Mouse (Mus musculus): ENCODE measurements around the gene Itgb3.

The Itgb3 gene

DNA sequence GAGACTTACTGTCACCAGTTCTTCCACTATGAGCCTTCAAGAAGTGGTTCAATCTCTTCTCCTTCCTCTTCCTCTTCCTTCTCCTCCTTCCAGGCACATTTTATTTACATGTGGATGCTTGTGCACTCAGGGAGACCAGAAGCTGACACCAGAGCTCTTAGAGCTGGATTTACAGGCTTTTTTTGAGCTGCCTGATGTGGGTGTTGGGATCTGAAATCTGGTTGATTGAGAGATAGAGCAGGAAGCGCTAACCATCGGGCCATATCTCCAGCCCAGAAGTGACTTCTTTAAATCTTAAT, 25.5 kb upstream of the Itgb3 start:
- no peak for DNase-seq (ENCODE audit: low spot score in 2 of 2)

- no peak for DNase-seq (ENCODE audit: low spot score in 2 of 2)
Measured at GRCm38 (mm10) chr11:104582630-104583364, 25.0 kb upstream of the Itgb3 start.

- no peak for DNase-seq (ENCODE audit: low spot score in 2 of 2)
Measured at GRCm38 (mm10) chr11:104585495-104585894, 22.3 kb upstream of the Itgb3 start.

DNA sequence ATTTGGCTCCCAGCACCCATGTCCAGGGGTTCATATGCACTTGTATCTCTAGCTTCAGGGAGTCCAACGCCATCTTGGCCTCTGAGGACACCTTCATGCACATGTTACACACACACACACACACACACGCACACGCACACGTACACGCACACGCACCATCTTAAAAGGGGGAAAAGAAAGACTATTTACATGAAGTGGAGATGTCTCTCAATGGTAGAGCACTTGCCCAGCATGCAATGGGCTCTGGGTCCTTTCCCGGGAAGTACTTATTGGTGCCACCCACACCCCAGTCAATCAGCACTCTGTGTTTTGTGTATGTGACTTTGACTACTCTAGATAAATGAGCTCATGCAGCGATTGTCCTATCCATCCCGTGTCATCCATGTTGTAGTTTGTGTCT, 19.9 kb upstream of the Itgb3 start:
- DNase-seq (ENCODE audit: low spot score in 2 of 2), result no peak

DNA sequence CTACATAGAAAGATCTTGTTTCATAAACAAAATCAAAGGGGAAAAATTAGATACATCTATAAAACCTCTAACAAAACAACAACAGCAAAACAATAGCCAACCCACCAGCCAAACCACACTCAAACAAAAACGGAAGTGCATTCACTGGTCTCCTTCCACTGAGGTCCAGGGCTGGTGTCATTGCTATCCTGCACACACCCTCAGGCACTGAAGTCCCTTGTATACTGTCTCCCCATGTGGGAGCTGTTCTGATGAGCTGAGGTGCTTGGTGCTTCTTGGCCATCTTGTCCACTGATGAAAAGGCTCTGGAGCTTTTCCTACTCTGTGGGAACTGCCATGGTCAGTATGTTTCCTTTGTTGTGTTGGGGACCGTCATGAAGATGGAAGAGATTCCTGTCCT, 19.3 kb upstream of the Itgb3 start:
- DNase-seq (ENCODE audit: low spot score in 2 of 2), result no peak

DNA sequence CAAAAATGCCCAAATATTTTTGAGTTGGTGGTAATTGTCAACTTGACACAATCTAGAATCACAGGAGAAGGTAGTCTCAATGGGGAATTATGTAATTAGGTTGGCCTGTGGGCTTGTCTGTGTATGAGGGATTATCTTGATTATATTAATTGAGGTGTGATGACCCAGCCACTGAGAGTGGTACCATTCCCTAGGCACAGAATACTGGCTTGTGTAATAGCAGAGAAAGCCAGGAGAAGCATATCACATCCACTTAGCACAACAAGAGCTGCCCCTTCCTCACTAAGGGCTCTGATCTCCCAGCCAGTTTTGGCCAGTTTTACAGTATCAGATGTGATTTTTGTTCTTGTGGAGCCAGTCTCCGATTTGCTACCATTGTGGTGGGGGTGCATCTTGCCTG, 18.2 kb upstream of the Itgb3 start:
- no peak for DNase-seq (ENCODE audit: low spot score in 2 of 2)

DNA sequence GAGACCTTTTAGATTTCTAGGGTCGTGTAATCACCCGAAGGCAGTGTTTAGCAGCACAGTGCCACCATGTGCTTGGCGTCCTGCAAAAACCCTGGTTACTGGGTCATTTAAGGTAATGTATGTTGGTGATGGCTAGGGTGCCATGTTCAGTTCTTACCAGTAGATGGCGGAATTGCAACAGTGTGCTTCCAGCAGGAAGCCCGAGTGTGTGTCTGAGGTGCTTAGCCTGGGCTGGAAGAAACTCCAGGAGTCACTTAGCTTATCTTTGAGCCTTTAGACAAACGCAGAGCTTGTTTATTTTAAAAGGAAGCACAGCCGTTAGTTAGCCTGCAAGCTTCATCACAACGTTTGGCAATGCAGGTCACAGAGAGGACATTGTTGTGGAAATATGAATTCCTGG, 17.7 kb upstream of the Itgb3 start:
- DNase-seq (ENCODE audit: low spot score in 2 of 2), result peak; percentile 75 to 76

- DNase-seq (ENCODE audit: low spot score in 2 of 2), result no peak
Measured at GRCm38 (mm10) chr11:104592066-104592835, 15.5 kb upstream of the Itgb3 start.

DNA sequence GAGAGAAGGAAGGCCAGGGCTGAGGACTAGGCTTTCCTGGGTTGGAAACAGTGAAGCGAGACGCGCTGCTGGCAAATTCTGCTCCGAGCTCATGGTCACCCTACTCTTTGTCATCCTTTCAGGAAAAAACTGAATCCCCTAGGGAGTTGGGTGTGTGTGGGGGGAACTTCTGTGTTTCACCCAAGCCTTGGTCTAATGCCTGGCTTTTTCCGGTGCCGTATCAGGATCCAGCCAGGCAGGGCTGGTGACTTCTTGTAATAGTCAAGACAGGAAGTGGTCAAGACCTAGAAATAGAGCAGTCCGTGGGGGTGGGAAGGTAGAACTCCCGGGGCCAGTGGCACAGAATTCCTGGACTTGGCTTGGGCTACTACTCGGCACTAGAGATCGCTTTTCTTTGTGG, 11.4 kb upstream of the Itgb3 start:
- no peak for DNase-seq (ENCODE audit: low spot score in 2 of 2)

DNA sequence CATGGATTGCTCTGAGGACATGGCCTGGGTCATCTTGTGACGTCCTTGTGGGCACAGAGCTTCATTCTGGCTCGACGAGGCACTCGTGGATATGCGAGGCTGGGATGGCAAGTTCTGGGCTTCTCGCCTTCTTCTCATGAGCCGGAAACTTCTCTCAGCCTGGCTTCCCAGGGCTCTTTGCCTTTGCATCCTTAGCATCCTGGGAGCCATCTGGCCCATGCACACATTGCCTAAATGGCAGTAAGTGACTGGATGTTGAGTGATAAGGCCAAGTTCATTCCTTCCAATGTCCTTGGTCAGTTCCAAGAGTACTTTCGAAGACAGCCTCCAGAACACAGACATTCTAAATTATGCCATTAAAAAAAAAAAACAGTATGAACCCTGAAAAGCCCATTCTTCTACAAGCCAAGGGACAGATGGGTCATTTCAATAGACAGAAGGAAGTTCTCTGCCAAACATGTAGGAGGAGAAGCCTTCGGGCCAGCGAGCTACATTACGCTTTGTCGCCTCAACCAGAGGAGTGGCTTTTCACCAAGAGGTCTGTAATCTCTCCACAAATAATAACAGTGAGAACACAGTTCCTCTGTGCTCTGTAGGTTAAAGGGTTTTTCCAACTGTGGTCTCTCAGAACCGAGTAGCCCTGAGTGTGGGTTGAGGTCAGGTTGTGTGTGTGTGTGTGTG, 8.4 kb upstream of the Itgb3 start:
- DNase-seq (ENCODE audit: low spot score in 2 of 2), result no peak

DNA sequence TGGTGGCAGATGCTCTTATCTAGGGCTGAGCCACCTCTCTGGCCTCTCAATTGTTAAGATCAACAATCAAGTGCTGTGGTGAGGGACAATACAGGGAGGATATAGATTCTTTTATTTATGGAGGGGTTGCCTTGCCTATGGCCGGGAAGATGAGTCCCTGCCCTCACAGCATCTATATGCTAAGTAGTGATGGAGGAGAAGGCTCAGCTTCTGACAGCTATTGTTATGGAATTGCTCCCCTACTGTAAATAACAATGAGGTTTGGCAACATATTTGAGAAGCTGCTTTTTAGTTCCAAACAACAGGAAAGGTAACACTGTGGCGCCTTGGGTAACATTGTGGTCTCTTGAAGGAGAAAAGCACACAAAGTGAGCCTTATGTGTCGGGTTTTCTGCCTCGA, 7.1 kb upstream of the Itgb3 start:
- DNase-seq (ENCODE audit: low spot score in 2 of 2), result no peak

- DNase-seq (ENCODE audit: low spot score in 2 of 2), result no peak
Measured at GRCm38 (mm10) chr11:104604192-104604591, 3.6 kb upstream of the Itgb3 start.

GRCm38 (mm10) chr11:104608249-104608920, 585 bp downstream of the Itgb3 start:
- DNase-seq (ENCODE audit: low spot score in 2 of 2), result no peak

- DNase-seq (ENCODE audit: low spot score in 2 of 2), result no peak
Measured at GRCm38 (mm10) chr11:104609033-104609684, 1.4 kb downstream of the Itgb3 start.

- no peak for DNase-seq (ENCODE audit: low spot score in 2 of 2)
Measured at GRCm38 (mm10) chr11:104609733-104610132, 1.9 kb downstream of the Itgb3 start.

DNA sequence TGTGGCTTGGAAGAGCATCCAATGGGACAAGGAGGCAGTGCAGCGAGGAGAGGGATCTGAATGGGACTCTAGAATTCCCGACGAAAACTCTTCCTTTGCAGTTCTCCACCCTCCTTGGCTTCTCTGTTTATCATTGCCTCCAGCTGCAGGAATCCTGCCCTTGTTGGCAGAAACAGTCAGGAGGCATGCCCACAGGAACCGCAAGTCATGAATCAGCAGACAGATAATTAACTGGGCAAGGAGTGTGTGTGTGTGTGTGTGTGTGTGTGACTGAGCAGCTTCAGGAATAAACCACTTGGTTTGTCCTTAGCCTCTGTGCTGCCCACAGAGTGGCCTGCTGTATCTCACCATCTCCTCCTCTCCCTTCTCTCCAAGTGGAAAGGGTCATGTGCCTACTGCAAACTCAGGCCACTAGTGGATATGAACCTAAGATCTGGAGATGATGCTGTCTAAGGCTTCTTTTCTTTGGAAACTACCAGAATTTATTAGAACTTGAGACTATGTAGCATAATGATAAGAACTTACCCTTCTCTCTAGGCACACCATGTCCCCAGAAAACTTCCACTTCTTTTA, 3.9 kb downstream of the Itgb3 start:
- DNase-seq (ENCODE audit: low spot score in 2 of 2), result no peak

GRCm38 (mm10) chr11:104613551-104613950, 5.8 kb downstream of the Itgb3 start:
- DNase-seq (ENCODE audit: low spot score in 2 of 2), result no peak

GRCm38 (mm10) chr11:104614130-104614529, 6.3 kb downstream of the Itgb3 start:
- DNase-seq (ENCODE audit: low spot score in 2 of 2), result no peak

DNA sequence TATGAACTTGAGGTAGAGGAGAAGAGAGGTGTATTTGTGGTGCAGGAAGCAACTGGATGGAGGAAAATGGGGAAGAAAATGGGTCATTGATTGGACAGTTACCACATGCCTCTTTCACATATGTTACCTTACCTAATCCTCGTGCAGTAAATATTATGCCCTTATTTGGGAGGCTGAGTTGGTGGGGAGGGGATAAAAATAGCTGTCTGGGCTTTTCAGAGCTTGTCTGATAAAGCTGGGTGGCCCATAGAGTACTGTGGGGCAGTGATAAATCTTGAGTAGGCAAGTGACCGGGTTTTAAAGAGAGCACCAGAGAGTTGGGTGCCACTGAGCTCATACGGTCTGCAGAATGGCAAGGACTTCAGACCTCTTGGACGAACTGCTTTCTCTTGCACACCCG, 8.4 kb downstream of the Itgb3 start:
- no peak for DNase-seq (ENCODE audit: low spot score in 2 of 2)

- no peak for DNase-seq (ENCODE audit: low spot score in 2 of 2)
Measured at GRCm38 (mm10) chr11:104618638-104619076, 10.9 kb downstream of the Itgb3 start.
